Mouse (Mus musculus) E14TG2a.4 (cell line): Measurements from ENCODE around the gene Sectm1a.

Experiments used
- CTCF ChIP-seq: conservative IDR thresholded peaks from 2 replicates; pipeline ENCODE4 v1.5.1; 2014; ENCODE audit warnings: low read length
- NANOG ChIP-seq: IDR thresholded peaks from 2 replicates; pipeline ENCODE4 v1.6.1; 2014; ENCODE audit warnings: borderline replicate concordance, low read length, mixed read lengths

- TF ChIP-seq CTCF (no peak), NANOG (no peak)
Observed at GRCm38 (mm10) chr11:121088997-121089396, 8.0 kb upstream of the Sectm1a start.
